Mouse (Mus musculus) heart, embryonic 15.5 days (tissue): Measurements from ENCODE around the gene Ino80e. TPM values are rescaled to one million over a fixed set of nuclear protein-coding genes. Genes with fewer than 3 reads are reported as not detected.
"Not testable (repeated sequence)": the region's sequence is repeated elsewhere in the genome, so short reads cannot be mapped to it uniquely, and the experiment has no call there.

Experiments
- ATAC-seq: fragments of 200-750 bp; cut with Nextera tagmentation; replicated peaks from 2 replicates; pipeline ENCODE4 v1.8.0; 2017; ENCODE audit warnings: low read depth, moderate TSS enrichment; ENCODE audit not compliant: insufficient number of reproducible peaks, insufficient read depth, low FRiP score
- H3K27ac ChIP-seq: fragments of 300-500 bp; sonication (generic); 2 replicates; pipeline ENCODE4 v1.5.1; 2015; ENCODE audit warnings: mild to moderate bottlenecking, inconsistent platforms
- H3K27me3 ChIP-seq: fragments of 300-500 bp; sonication (generic); 2 replicates; pipeline ENCODE4 v1.6.1; 2015; ENCODE audit warnings: inconsistent platforms
- H3K36me3 ChIP-seq: fragments of 300-500 bp; sonication (generic); 2 replicates; pipeline ENCODE4 v1.6.1; 2015; ENCODE audit warnings: mild to moderate bottlenecking, inconsistent platforms
- H3K4me1 ChIP-seq: fragments of 300-500 bp; sonication (generic); replicated peaks from 2 replicates; pipeline ENCODE4 v1.6.1; 2015; ENCODE audit warnings: inconsistent platforms
- H3K4me2 ChIP-seq: fragments of 300-500 bp; sonication (generic); 2 replicates; pipeline ENCODE4 v1.6.1; 2015; ENCODE audit warnings: inconsistent platforms, mild to moderate bottlenecking, moderate library complexity
- H3K4me3 ChIP-seq: fragments of 300-500 bp; sonication (generic); 2 replicates; pipeline ENCODE4 v1.5.1; 2015; ENCODE audit warnings: mild to moderate bottlenecking, inconsistent platforms
- H3K9ac ChIP-seq: fragments of 300-500 bp; sonication (generic); 2 replicates; pipeline ENCODE4 v1.6.1; 2015; ENCODE audit warnings: mild to moderate bottlenecking, inconsistent platforms
- H3K9me3 ChIP-seq: fragments of 300-500 bp; sonication (generic); replicated peaks from 2 replicates; pipeline ENCODE4 v1.6.1; 2016; ENCODE audit warnings: inconsistent platforms
- WGBS: fragments of 180-500 bp; shearing (Covaris S2); methylation state at CpG from one replicate; pipeline ENCODE4 v1.1.7; 2015; ENCODE audit warnings: mixed read lengths; 5-methylcytosine and 5-hydroxymethylcytosine counted together
- polyA plus RNA-seq: library from polyadenylated mRNA; unstranded; fragments of >200 nt; fragmentation: Nextera tagmentation; extraction: Ambion mirVana; gene quantifications from 2 replicates; pipeline ENCODE4 v1.2.1, GENCODE M21; 2015

The Ino80e gene
- polyA plus RNA-seq, result 50.4 and 56.9 TPM in 2 replicates

GRCm38 (mm10) chr7:126862147-126862784 is at the start of gene Ino80e:
TSS of gene Ino80e (minus strand) at chr7:126862377.
- H3K9me3 ChIP-seq, result no peaks in the 10 kb centered on the region
- peak; percentile 72 for ATAC-seq
- H3K9ac ChIP-seq, result peak within 1 kb of the TSS; percentile 64
- peak within 1 kb of the TSS; percentile 76 for H3K4me2 ChIP-seq
- H3K4me1 ChIP-seq, result peaks cover 30% of the 10 kb centered on the region
- H3K27ac ChIP-seq, result peak within 1 kb of the TSS; percentile 84
- no peaks in the 10 kb centered on the region for H3K27me3 ChIP-seq
- H3K36me3 ChIP-seq, result peaks cover 45% of the 10 kb centered on the region; the same call in 1 of the 2 replicates
- peak within 1 kb of the TSS; percentile 67 for H3K4me3 ChIP-seq
- under 1% methylated on average over 41 of the region's 41 CpGs for whole genome bisulfite sequencing

- H3K27me3 ChIP-seq, result no peaks in the 10 kb centered on the region
- H3K4me3 ChIP-seq, result no peak overlapping the region
- H3K9ac ChIP-seq, result no peak overlapping the region
- H3K27ac ChIP-seq, result no peak overlapping the region
- no peaks in the 10 kb centered on the region for H3K36me3 ChIP-seq
- WGBS, result 61% methylated on average over 3 of the region's 3 CpGs
- no peaks in the 10 kb centered on the region for H3K4me1 ChIP-seq
- H3K9me3 ChIP-seq, result no peaks in the 10 kb centered on the region
- no peak for ATAC-seq
- no peak overlapping the region for H3K4me2 ChIP-seq
Observed at GRCm38 (mm10) chr7:126905590-126905989, 43.4 kb upstream of the Ino80e start.

GRCm38 (mm10) chr7:126899781-126900180 is 37.6 kb upstream of the Ino80e start:
- H3K36me3 ChIP-seq, H3K4me2 ChIP-seq, H3K27ac ChIP-seq, H3K4me3 ChIP-seq, ATAC-seq, H3K9ac ChIP-seq, H3K27me3 ChIP-seq, H3K9me3 ChIP-seq: not testable (repeated sequence)
- 90% methylated on average over 7 of the region's 9 CpGs for WGBS
- H3K4me1 ChIP-seq, result peaks cover 13% of the 10 kb centered on the region

- 11% methylated on average over 37 of the region's 37 CpGs for WGBS
- H3K9ac ChIP-seq, result peak overlapping the region; percentile 67
Observed at GRCm38 (mm10) chr7:126898102-126898990, 36.2 kb upstream of the Ino80e start.

GRCm38 (mm10) chr7:126897390-126898101 is 35.4 kb upstream of the Ino80e start:
- H3K9me3 ChIP-seq, result no peaks in the 10 kb centered on the region
- H3K27ac ChIP-seq, result peak overlapping the region; percentile 72
- H3K36me3 ChIP-seq, result no peaks in the 10 kb centered on the region
- H3K4me3 ChIP-seq, result peak overlapping the region; percentile 67
- peaks cover 13% of the 10 kb centered on the region for H3K4me1 ChIP-seq
- H3K4me2 ChIP-seq, result peak overlapping the region; percentile 64
- ATAC-seq, result peak; percentile 63
- 19% methylated on average over 15 of the region's 16 CpGs for WGBS
- H3K27me3 ChIP-seq, result no peaks in the 10 kb centered on the region
- H3K9ac ChIP-seq, result peak overlapping the region; percentile 67

More at GRCm38 (mm10) chr7:126898102-126898990, 36.2 kb upstream of the Ino80e start:
- Histone ChIP-seq H3K36me3 (no peaks in the 10 kb centered on the region), H3K4me1 (peaks cover 13% of the 10 kb centered on the region), H3K4me3 (peak overlapping the region; percentile 67), H3K27me3 (no peaks in the 10 kb centered on the region), H3K9me3 (no peaks in the 10 kb centered on the region), H3K4me2 (peak overlapping the region; percentile 64), H3K27ac (peak overlapping the region; percentile 72)
- ATAC-seq, result peak; percentile 94

GRCm38 (mm10) chr7:126896912-126897311 is 34.7 kb upstream of the Ino80e start:
- peak overlapping the region; percentile 67; the same call in 1 of the 2 replicates for H3K4me3 ChIP-seq
- peaks cover under 1% of the 10 kb centered on the region; the same call in 1 of the 2 replicates for H3K36me3 ChIP-seq
- 78% methylated on average over 5 of the region's 5 CpGs for WGBS
- peaks cover 13% of the 10 kb centered on the region for H3K4me1 ChIP-seq
- H3K9me3 ChIP-seq, result no peaks in the 10 kb centered on the region
- peak overlapping the region; percentile 64; the same call in 1 of the 2 replicates for H3K4me2 ChIP-seq
- H3K27ac ChIP-seq, result peak overlapping the region; percentile 72; the same call in 1 of the 2 replicates
- H3K9ac ChIP-seq, result no peak overlapping the region
- no peak for ATAC-seq
- H3K27me3 ChIP-seq, result no peaks in the 10 kb centered on the region

GRCm38 (mm10) chr7:126888852-126889251 is 26.7 kb upstream of the Ino80e start:
- no peaks in the 10 kb centered on the region for H3K9me3 ChIP-seq
- H3K36me3 ChIP-seq, result peaks cover 9% of the 10 kb centered on the region; the same call in 1 of the 2 replicates
- no peak for ATAC-seq
- no peak overlapping the region for H3K9ac ChIP-seq
- H3K4me1 ChIP-seq, result peaks cover 4% of the 10 kb centered on the region; the same call in 1 of the 2 replicates
- no peak overlapping the region for H3K4me2 ChIP-seq
- no peak overlapping the region for H3K27ac ChIP-seq
- H3K27me3 ChIP-seq, result no peaks in the 10 kb centered on the region
- H3K4me3 ChIP-seq, result no peak overlapping the region
- WGBS, result 46% methylated on average over 7 of the region's 7 CpGs

- no peaks in the 10 kb centered on the region for H3K9me3 ChIP-seq
- WGBS, result 82% methylated on average over 5 of the region's 5 CpGs
- H3K9ac ChIP-seq, result no peak overlapping the region
- no peak overlapping the region for H3K27ac ChIP-seq
- peaks cover 9% of the 10 kb centered on the region; the same call in 1 of the 2 replicates for H3K36me3 ChIP-seq
- H3K4me3 ChIP-seq, result no peak overlapping the region
- H3K4me2 ChIP-seq, result no peak overlapping the region
- no peaks in the 10 kb centered on the region for H3K27me3 ChIP-seq
- no peak for ATAC-seq
- H3K4me1 ChIP-seq, result peaks cover 20% of the 10 kb centered on the region
Observed at GRCm38 (mm10) chr7:126887281-126887680, 25.1 kb upstream of the Ino80e start.

GRCm38 (mm10) chr7:126884286-126885164 is 22.3 kb upstream of the Ino80e start, which contains the start of gene Taok2:
TSS of gene Taok2 (minus strand) at chr7:126884703.
- H3K36me3 ChIP-seq, result peaks cover 8% of the 10 kb centered on the region
- no peaks in the 10 kb centered on the region for H3K27me3 ChIP-seq
- peak within 1 kb of the TSS; percentile 83 for H3K4me3 ChIP-seq
- H3K27ac ChIP-seq, result peak within 1 kb of the TSS; percentile 96
- H3K4me1 ChIP-seq, result peaks cover 36% of the 10 kb centered on the region
- peak within 1 kb of the TSS; percentile 98 for H3K4me2 ChIP-seq
- H3K9me3 ChIP-seq, result no peaks in the 10 kb centered on the region
- ATAC-seq, result peak; percentile 96
- H3K9ac ChIP-seq, result peak within 1 kb of the TSS; percentile 89
- WGBS, result under 1% methylated on average over 56 of the region's 56 CpGs

GRCm38 (mm10) chr7:126883731-126884181 is 21.6 kb upstream of the Ino80e start:
- ATAC-seq, result peak; percentile 3; the same call in 1 of the 2 replicates
- Histone ChIP-seq H3K9me3 (no peaks in the 10 kb centered on the region), H3K4me1 (peaks cover 36% of the 10 kb centered on the region), H3K4me2 (peak overlapping the region; percentile 98), H3K4me3 (peak overlapping the region; percentile 83), H3K27ac (peak overlapping the region; percentile 96), H3K36me3 (peaks cover 16% of the 10 kb centered on the region), H3K9ac (peak overlapping the region; percentile 89), H3K27me3 (no peaks in the 10 kb centered on the region)
- 1% methylated on average over 15 of the region's 15 CpGs for WGBS
